Mouse (Mus musculus) megakaryocyte, embryonic 14.5 days (primary cell): ENCODE measurements around the gene Nolc1. TPM values are rescaled to one million over a fixed set of nuclear protein-coding genes. Genes with fewer than 3 reads are reported as not detected.
A peak's percentile ranks its signal among the peaks of the same experiment; 100 is the strongest.
"Not testable (repeated sequence)": the region's sequence is repeated elsewhere in the genome, so short reads cannot be mapped to it uniquely, and the experiment has no call there.

Source experiments
- H3K27me3 ChIP-seq: replicated peaks from 2 replicates; pipeline ENCODE3; 2012; ENCODE audit warnings: inconsistent platforms
- H3K36me3 ChIP-seq: replicated peaks from 2 replicates; pipeline ENCODE3; 2012; ENCODE audit warnings: low read length, inconsistent platforms, mixed read lengths
- H3K4me1 ChIP-seq: 2 replicates; pipeline ENCODE4 v1.6.1; 2012; ENCODE audit warnings: inconsistent platforms
- H3K4me3 ChIP-seq: replicated peaks from 2 replicates; pipeline ENCODE3; 2012; ENCODE audit warnings: moderate library complexity, mild to moderate bottlenecking, inconsistent platforms
- H3K9me3 ChIP-seq: 2 replicates; pipeline ENCODE4 v1.6.1; 2012; ENCODE audit warnings: inconsistent platforms
- FLI1 ChIP-seq: IDR thresholded peaks from 2 replicates; pipeline ENCODE4 v1.6.1; 2012; ENCODE audit warnings: low read length, inconsistent platforms, mixed read lengths
- GATA1 ChIP-seq: IDR thresholded peaks from 3 replicates; pipeline ENCODE4 v1.6.1; 2012; ENCODE audit warnings: mixed read lengths, low read length, inconsistent platforms, borderline replicate concordance
- polyA plus RNA-seq: library from polyadenylated mRNA; stranded (reverse); fragments of >175 nt; gene quantifications from 2 replicates; pipeline ENCODE4 v1.2.3, GENCODE M21; 2012; ENCODE audit warnings: low replicate concordance; ENCODE audit not compliant: insufficient read depth

Gene Nolc1
- polyA plus RNA-seq, 1 experiment, result 44.5 TPM

DNA sequence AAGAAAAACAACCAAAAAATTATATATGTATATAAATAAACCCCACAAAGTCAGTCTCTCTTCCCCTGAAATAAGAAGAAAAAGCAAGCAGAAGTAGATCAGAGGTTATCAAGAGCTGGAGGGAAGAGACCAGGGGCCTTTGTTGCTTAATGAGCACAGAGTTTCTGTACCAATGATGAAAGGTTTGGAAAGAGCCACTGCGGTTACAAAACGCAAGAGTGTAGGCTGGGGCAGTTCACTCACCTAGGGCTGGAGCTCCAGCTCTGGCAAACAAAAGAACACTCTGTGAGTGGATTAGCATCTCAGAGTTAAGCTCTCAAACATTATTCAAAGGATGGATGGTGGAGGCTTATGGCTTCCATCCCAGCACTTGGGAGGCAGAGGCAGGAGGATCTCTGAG, 34.6 kb downstream of the Nolc1 start:
- Histone ChIP-seq H3K4me1 (peaks cover 23% of the 10 kb centered on the region), H3K9me3 (peaks cover 5% of the 10 kb centered on the region), H3K4me3 (no peak overlapping the region), H3K27me3 (peaks cover 4% of the 10 kb centered on the region), H3K36me3 (no peaks in the 10 kb centered on the region)
- TF ChIP-seq GATA1, result no peak
- TF ChIP-seq FLI1, result no peak

DNA sequence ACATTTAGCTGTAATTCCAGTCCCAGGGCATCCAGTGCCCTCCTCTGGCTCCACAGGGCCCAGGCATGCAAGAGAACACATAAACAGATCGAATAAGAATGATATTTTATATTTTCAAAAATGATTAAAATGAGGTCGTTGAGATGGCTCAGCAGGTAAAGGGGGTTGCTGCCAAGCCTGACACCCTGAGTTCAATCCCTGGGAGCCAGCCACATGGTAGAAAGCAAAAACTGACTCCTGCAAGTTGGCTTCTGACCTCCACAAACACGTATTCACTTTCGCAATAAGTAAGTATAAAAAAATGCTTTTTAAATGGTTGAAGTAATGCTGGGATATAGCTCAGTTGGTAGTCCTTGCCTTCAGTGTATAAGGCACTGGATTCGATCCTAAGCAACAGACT, 35.1 kb downstream of the Nolc1 start:
- Histone ChIP-seq H3K9me3 (peaks cover 3% of the 10 kb centered on the region), H3K27me3 (peaks cover 8% of the 10 kb centered on the region), H3K4me1 (peaks cover 20% of the 10 kb centered on the region), H3K4me3 (no peak overlapping the region), H3K36me3 (no peaks in the 10 kb centered on the region)
- TF ChIP-seq FLI1 (no peak), GATA1 (no peak)

DNA sequence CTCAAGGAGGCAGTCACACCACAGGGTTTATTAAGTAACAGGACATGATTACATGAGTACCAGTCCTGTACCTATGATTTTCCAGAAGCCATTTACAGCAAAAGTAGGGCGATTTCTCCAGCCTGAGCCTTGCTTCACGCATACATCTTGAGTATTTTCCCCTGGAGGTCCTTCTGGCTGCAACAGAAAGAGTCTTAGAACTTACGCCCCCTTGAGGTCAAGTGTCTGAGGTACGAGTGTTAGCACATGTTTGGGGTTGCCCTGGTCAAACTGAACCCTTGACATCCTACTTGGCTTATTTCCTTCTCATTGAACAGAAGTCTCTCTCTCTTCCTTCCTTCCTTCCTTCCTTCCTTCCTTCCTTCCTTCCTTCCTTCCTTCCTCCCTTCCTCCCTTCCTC, 39.0 kb downstream of the Nolc1 start:
- Histone ChIP-seq H3K36me3 (no peaks in the 10 kb centered on the region), H3K4me3 (no peak overlapping the region), H3K9me3 (peaks cover 3% of the 10 kb centered on the region), H3K27me3 (peaks cover 9% of the 10 kb centered on the region), H3K4me1 (peaks cover 20% of the 10 kb centered on the region)
- TF ChIP-seq GATA1, result no peak

DNA sequence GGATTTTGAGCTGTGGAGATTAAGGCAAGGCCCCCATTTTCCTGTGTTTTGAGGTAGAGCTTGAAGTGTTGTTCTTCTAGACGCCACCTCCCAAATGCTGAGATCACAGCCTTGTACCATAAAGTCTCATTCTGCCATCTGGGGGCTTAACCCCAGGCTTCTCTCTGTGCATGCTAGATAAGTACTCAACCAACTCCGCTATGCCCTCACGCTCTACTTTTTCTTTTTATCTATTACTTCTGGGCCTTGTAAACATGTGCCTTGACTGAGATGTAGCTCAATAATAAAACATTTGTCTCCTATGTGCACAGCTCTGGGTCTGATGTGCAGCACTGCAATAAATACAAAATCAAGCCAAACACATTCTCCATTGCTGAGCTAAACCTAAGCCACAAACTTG, 43.8 kb downstream of the Nolc1 start:
- peaks cover 20% of the 10 kb centered on the region for H3K27me3 ChIP-seq
- H3K4me3 ChIP-seq, result no peak overlapping the region
- no peaks in the 10 kb centered on the region for H3K4me1 ChIP-seq
- no peaks in the 10 kb centered on the region for H3K36me3 ChIP-seq
- TF ChIP-seq FLI1 (no peak), GATA1 (no peak)
- H3K9me3 ChIP-seq, result no peaks in the 10 kb centered on the region

DNA sequence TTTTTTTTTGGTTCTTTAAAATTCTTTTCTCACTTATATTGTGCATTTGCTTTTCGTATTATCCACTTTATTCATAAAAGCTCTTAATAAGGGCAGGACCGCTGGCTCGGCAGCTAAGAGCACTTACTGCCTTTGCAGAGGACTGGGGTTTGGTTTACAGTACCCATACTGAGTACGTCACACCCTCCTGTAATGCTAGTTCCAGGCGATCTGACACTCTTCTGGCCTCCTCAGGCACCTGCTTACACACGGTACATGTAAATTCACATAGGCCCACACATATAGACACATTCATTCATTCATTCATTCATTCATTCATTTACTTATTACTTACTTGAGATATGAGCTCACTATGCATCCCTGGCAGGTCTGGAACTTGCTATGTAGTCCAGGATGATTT, 45.2 kb downstream of the Nolc1 start:
- no peak for TF ChIP-seq GATA1
- TF ChIP-seq FLI1, result no peak
- H3K4me3 ChIP-seq, result no peak overlapping the region
- H3K4me1 ChIP-seq, result no peaks in the 10 kb centered on the region
- H3K9me3 ChIP-seq, result no peaks in the 10 kb centered on the region
- peaks cover 19% of the 10 kb centered on the region for H3K27me3 ChIP-seq
- H3K36me3 ChIP-seq, result no peaks in the 10 kb centered on the region

DNA sequence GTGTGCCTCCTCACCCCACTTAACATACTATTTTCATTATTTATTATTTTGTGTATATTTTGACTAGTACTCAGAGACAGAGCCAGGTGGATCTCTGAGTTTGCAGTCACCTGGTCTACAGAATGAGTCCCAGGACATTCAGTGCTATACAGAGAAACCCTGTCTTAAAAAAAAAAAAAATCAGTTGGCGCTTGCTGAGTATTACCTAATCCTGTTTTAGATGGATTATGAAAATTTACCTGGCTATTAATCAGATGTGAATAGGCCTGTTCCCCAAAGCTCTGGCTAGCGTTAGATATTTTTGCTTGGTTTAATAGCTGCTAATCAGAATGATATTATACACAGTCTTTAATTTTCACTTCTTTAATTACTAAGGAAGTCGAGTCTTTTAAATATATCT, 48.2 kb downstream of the Nolc1 start:
- H3K4me1 ChIP-seq, result no peaks in the 10 kb centered on the region
- H3K27me3 ChIP-seq, result peaks cover 30% of the 10 kb centered on the region
- H3K36me3 ChIP-seq, result no peaks in the 10 kb centered on the region
- H3K4me3 ChIP-seq, result no peak overlapping the region
- TF ChIP-seq GATA1, result no peak
- no peak for TF ChIP-seq FLI1
- no peaks in the 10 kb centered on the region for H3K9me3 ChIP-seq

DNA sequence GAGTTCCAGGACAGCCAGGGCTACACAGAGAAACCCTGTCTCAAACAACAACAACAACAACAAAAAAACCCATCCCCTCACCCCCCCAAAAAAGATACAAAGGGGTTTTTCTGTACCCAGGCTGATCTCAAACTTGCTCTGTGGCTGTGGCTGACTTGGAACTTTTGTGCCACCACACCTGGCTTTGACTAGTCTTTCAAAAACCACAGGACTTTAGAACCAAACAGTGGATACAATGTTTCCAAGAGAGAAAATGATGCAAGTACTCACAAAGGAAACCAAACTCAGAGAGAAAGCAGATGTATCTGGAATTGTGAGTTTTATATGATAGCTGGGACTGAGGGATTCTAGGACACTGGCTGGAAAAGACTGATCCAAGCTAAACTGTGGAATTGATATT, 49.0 kb downstream of the Nolc1 start:
- TF ChIP-seq FLI1, result no peak
- no peak for TF ChIP-seq GATA1
- Histone ChIP-seq H3K9me3 (no peaks in the 10 kb centered on the region), H3K4me1 (no peaks in the 10 kb centered on the region), H3K36me3 (no peaks in the 10 kb centered on the region), H3K27me3 (peaks cover 26% of the 10 kb centered on the region), H3K4me3 (no peak overlapping the region)

DNA sequence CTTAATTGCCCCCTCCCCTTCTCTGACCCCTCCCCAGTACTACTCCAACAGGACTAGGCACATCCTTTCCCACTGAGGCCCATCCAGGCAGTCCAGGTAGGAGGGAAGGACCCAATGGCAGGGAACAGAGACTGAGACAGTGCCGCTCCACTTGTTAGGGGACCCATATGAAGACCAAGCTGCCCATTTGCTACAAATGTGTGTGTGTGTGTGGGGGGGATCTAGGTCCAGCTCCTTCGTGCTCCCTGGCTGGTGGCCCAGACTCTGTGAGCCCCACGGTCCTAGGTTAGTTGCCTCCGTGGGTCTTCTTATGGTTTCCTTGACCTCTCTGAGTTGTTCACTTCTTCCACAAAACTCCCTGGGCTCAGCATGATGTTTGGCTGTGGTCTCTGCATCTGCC, 50.6 kb downstream of the Nolc1 start:
- Histone ChIP-seq H3K9me3 (no peaks in the 10 kb centered on the region), H3K27me3 (peaks cover 35% of the 10 kb centered on the region), H3K36me3 (no peaks in the 10 kb centered on the region), H3K4me3 (no peak overlapping the region), H3K4me1 (peaks cover 3% of the 10 kb centered on the region)
- TF ChIP-seq FLI1 (no peak), GATA1 (no peak)

DNA sequence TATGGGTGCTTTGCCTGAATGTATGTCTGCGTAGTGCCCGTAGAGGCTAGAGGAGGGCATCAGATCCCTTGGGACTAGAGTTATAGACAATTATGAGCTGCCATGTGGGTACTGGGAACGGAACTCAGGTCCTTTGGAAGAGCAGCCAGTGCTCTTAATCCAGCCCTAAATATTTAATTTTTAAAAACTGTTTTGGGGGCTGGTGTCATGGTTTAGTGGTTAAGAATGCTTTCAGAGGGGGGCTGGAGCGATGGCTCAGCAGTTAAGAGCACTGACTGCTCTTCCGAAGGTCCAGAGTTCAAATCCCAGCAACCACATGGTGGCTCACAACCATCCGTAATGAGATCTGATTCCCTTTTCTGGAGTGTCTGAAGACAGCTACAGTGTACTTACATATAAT, 54.1 kb downstream of the Nolc1 start:
- Histone ChIP-seq H3K4me1 (peaks cover 13% of the 10 kb centered on the region), H3K27me3 (peaks cover 59% of the 10 kb centered on the region)
- H3K9me3 ChIP-seq, H3K36me3 ChIP-seq, H3K4me3 ChIP-seq: not testable (repeated sequence)

DNA sequence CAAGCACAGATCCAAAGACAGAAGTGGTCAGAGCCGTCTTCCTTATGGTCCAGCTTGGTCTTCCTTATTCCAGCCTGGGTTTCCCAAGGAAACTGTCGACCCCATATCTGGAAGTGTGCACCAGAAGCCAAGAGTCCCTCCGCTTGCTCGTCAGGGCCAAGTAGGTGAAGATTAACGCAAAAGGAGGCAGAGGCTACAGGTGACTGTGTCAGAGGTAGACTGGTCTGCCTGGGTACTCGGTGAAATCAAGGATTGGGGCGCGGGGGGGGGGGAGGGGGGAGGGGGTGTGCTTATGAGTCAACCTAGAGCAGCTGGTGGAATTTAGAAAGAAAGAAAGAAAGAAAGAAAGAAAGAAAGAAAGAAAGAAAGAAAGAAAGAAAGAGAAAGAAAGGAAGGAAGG, 55.6 kb downstream of the Nolc1 start:
- Histone ChIP-seq H3K4me1 (peaks cover 29% of the 10 kb centered on the region), H3K27me3 (peaks cover 69% of the 10 kb centered on the region), H3K36me3 (no peaks in the 10 kb centered on the region), H3K9me3 (no peaks in the 10 kb centered on the region), H3K4me3 (peak overlapping the region; percentile 86)
- TF ChIP-seq FLI1 (no peak), GATA1 (no peak)

DNA sequence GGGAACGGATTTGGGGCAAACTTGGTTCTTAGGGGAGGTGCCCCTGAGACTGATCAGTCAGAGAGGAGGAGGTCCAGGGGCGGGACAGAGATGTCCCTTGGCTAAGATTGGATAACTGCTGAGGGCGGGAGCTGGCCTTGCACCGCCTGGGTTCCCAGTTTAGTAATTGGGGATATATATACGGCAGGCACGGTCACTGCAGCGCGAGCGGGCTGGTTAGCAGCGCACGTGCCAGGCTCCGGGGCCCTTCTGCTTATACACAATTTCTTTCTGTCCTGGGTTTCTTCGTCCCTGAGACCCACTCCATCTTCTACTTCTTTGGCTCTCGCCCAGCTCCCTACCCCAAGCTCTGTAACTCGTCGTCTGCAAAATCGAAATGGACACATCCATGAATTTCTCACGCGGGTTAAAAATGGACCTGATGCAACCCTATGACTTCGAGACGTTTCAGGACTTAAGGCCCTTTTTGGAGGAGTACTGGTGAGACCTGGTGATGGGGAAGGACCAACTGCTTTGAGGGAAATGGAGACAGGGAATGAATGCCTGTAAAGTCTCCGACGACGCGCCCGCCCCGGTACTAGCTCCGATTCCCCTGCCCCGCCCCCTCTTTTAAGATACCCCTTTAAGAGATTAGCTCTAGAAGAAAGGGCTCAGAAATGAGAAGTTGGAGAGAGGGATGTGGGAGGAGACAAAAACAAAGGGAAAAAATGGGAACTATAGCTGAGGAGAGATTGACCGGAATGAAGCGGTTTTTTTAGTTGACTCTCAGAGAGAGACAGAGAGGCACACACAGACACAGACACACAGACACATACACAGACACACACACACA, 56.2 kb downstream of the Nolc1 start, which contains the start of gene Elovl3:
Gene Elovl3 (plus strand): TSS at position 204 of the 832 bp plus-strand sequence.
- H3K27me3 ChIP-seq, result peaks cover 75% of the 10 kb centered on the region
- TF ChIP-seq FLI1, result no peak
- TF ChIP-seq GATA1, result no peak
- no peaks in the 10 kb centered on the region for H3K9me3 ChIP-seq
- peak within 1 kb of the TSS; percentile 86 for H3K4me3 ChIP-seq
- H3K36me3 ChIP-seq, result no peaks in the 10 kb centered on the region
- peaks cover 35% of the 10 kb centered on the region for H3K4me1 ChIP-seq
